Mouse (Mus musculus) cerebellum, adult 11 months (tissue): ENCODE results near the gene Rbms2.
A peak's percentile ranks its signal among the peaks of the same experiment; 100 is the strongest.

Experiments used
- DNase-seq: peaks from one replicate; pipeline ENCODE4 v3.0.0; 2022

The Rbms2 gene

GRCm38 (mm10) chr10:128133650-128134332, 46.3 kb downstream of the Rbms2 start:
- no peak for DNase-seq

GRCm38 (mm10) chr10:128131812-128132211, 48.3 kb downstream of the Rbms2 start:
- no peak for DNase-seq

DNA sequence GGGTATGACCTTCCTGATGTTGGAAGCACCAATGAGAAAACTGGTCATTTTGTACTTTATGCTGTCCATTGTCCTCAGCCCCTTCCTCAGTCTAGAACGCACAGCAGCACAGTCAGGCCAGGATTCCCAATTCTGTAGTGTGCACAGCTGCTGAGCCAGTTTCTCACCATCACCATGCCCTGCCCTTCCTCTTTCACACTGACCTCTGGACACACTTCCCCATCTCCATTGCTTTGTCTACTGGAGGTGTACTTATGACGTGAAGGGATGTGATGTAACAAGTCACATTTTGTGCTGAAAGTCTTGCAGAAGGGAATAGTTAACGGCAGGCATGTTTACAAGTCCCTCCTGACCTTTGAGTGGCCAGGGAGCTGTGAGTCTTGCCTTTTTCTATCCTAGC, 48.8 kb downstream of the Rbms2 start:
- no peak for DNase-seq

- no peak for DNase-seq
Observed at GRCm38 (mm10) chr10:128128143-128128542, 52.0 kb downstream of the Rbms2 start.

DNA sequence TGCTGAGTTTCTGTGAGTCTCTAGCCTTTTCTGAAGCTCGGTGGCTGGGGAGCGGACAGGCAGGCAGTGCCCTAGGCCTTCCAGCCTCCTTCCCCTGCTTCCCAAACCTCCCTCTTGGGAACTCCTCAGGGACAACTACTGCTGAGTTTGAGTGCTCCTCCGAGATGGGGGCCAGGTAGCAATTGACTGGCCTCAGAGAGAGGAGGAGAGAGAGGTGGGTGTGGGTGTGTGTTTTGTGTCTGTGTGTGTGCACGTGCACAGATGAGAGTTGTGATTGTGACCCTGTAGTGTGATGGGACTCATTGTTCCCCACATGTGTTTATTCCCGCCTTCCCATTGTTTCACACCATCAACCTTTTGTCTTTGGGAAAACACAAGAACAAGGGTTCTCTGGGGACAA, 52.6 kb downstream of the Rbms2 start:
- DNase-seq = no peak

GRCm38 (mm10) chr10:128125951-128126350, 54.1 kb downstream of the Rbms2 start:
- DNase-seq = no peak

DNA sequence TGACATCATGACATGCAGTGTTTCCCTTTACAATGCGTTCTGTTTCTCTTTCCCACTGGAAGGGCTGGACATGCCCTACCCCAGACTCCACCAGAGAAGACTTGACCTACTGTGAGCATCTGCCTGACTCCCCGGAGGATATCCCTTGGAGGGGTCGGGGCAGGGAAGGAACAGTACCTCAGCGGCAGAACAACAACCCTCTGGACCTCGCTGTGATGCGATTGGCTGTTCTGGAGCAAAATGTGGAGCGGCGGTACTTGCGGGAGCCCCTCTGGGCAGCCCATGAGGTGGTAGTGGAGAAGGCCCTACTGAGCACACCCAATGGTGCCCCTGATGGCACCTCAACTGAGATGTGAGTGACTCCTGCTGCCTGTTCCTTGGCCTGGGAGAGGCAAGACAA, 55.3 kb downstream of the Rbms2 start:
- no peak for DNase-seq

DNA sequence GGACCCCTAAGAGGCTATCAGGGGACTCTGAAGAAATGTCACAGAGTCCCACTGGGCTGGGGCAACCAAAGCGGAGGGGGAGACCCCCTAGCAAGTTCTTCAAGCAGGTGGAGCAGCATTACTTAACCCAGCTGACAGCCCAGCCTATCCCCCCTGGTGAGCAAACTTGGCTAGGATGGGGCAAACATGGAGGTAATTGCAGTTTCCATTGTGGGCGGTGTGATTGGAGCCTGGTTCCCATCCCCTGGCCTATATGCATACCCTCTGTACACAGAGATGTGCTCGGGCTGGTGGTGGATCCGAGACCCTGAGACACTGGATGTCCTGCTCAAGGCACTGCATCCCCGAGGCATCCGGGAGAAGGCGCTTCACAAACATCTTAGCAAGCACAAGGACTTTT, 56.3 kb downstream of the Rbms2 start:
- no peak for DNase-seq

DNA sequence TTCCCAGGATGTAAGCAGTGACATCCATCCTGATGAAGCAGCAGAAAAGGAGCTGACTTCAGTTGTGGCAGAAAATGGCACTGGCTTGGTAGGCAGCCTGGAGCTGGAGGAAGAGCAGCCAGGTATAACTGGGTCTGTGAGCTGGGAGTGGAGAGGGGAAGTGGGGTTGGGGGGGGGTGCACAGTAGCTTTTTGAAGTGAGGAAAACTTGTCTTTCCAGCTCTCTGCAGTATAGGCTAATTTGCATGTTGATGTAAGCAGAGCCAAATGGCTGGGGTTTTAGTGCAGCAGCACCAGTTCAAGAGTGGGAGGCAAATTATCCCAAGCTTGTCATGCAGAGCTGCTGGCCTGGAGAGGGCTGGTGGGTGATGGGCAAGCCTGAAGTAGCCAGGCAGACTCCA, 68.9 kb downstream of the Rbms2 start:
- DNase-seq = no peak

- no peak for DNase-seq
Observed at GRCm38 (mm10) chr10:128110103-128110761, 69.9 kb downstream of the Rbms2 start.

- peak; percentile 54 for DNase-seq
Observed at GRCm38 (mm10) chr10:128097587-128097971, 82.5 kb downstream of the Rbms2 start.

GRCm38 (mm10) chr10:128096693-128097586, 83.2 kb downstream of the Rbms2 start:
- DNase-seq = peak; percentile 71

DNA sequence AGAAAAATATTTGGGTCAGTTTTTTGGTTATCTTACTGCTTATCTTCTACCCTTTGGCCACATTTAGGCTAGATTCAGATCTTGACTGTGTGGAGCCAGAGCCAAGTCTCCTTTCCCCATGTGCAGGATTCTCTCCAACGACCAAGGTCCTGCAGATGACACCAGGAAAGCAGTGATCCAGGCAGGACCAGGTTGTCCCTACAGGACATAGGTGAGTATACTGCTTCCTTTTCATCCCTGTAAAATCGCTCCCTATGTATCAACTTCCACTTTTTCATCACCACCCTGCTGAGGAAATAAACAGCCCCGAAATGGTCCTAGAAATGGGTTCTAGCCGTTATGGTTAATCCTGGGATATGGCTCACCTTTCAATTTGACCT, 83.8 kb downstream of the Rbms2 start:
- no peak for DNase-seq

GRCm38 (mm10) chr10:128095003-128095636, 85.0 kb downstream of the Rbms2 start:
- DNase-seq = no peak

GRCm38 (mm10) chr10:128094340-128094968, 85.6 kb downstream of the Rbms2 start:
- peak; percentile 69 for DNase-seq

GRCm38 (mm10) chr10:128093496-128094294, 86.4 kb downstream of the Rbms2 start:
- DNase-seq = peak; percentile 52

DNA sequence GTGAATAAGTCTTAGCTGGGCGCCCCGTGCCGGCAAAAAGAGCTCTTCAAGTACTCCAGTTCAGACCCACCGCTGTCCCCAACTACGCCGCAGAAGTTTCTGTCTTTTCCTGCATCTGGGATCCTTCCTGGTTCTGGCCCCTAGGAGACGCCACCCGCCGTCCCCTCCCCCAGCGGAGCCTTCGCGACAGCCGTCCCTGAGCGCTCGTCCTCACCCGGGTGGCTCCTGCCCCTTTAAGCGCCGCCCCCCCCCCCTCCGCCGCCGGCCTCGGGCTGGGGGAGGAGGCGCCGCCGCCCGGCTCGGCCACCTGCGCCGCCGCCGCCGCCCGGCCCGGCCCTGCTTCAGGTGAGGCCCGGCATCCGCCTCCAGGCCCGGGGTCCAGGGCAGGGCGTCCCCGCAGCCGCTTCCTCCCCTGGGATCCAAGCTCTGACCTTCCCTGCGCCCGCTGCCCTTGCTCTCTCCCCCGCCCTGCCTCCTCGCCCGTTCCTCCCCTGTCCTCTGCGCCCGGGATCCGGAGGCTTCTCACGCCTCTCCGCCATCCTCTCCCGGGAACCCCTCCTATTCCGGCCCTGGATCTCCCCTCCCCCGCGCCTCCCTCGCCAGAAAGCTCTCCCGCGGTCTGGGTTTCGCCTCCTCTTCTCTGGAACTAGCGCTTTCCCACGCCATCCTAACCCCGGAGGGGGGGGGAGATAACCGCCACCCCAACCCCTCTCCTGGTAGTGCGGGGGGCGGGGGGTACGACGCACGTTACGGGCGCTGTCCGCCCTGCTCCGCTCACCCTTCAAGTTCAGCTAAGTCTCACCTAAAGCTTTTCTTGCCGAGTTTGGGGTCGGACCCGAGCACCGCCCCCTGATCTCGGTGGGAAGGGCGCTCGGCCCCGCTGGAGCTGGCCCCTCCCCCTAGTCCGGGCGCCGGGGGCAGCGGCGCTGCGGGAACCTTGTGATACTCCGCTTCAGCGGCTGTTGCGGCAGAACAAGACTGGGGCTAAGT, 87.3 kb downstream of the Rbms2 start:
- DNase-seq = peak; percentile 75

DNA sequence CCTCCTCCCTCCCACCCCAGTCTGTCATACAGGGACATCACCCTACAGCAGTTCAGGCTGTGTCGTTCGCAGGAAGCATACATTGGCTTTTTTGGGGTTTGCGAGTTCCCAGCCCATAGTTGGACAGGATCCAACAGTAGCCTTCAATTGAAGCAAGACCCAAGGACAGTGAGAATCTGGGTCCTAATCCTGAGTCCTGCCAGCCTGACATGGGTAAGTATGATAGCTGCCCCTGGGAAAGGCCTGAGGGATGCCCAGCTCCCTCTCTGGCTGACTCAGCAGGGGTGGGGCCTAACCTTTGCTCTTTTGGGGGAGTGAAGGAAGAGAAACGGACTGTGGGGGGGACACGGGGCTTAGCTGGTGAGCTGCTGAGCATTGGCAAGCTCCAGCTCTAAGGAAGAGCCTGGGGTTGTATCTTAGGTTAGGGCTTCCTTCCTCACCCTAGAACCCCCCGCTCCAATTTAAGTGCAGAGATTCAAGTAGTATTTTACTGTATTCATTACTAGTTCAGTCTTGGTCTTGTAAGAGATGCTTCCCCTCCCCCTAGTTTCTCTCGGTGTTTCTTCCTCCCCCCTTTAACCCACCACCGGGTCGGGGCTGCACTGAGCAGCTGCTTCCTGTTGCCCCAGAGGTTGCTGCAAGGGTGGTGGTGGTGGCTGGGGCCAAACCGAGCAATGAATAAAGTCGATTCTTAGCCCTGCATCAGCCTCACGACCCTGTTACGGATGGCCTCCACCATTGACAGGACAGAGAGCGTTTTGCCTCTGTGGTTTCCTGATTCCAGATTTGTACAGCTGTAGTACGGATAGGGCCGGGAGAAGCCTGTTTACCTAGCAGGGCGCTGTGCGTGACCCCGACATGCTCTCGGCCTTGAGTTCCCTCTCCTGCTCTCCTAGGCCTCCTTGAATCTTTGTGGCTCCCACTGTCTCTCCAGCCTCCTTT, 88.3 kb downstream of the Rbms2 start, which contains the start of gene Baz2a:
Baz2a (plus strand) TSS at position 14 of the 942 bp plus-strand sequence.
- DNase-seq = peak; percentile 45
